Mouse (Mus musculus): Measurements from ENCODE around the gene Sgsm3. TPM values are rescaled to one million over a fixed set of nuclear protein-coding genes. Genes with fewer than 3 reads are reported as not detected.

Gene Sgsm3
- polyA plus RNA-seq, 1 experiment from 2014 or later, result 39.2 TPM

DNA sequence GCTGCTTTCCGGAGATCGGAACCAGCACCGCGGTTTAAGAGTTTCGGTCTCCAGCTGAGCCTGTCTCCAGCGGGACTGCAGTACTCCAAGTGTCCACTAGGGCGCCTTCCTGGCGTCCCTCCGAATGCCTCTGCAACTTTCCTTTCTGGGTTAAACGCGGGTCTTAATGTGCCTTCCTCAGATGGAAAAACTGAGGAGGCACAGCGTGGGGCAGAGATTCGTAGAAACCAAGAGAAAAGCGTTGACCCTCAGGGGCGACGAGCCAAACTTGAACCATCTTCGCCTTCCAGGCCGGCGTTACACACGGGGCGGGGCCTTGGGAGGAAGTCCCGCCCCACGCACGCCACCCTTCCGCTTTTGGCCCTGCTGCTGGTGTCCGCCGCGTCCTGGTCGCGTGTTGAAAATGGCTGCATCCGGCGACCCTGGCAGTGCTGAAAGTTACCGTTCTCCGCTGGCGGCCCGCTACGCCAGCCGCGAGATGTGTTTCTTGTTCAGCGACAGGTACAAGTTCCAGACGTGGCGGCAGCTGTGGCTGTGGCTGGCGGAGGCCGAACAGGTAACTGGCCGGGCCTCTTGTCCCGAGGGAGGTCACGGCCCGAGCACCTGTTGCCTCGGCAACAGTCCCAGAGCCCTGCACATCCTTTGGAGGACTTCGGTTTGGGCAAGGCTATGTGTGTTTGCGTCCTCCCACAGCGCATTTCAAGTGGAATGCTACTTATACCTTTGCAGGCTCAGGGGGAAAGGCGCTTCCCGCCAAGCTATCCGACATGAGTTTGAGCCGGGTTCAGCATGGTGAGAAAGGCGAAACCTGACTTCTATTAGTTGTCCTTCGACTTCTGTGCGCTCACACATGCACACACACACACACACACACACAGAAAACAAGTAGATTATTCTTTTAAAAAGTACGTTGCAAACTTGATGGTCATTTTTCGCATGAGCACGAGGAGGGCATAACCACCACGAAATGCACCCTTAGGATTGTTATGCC, 29.1 kb upstream of the Sgsm3 start, which contains the start of gene Adsl:
Gene Adsl, plus strand, starts transcription at position 346 of the 991 bp plus-strand sequence.
- Histone ChIP-seq H3K9me3 (replicated peaks) (no peaks in the 10 kb centered on the region), H3K4me1 (peaks cover 16% of the 10 kb centered on the region), H3K27ac (peak within 1 kb of the TSS; percentile 65; the same call in 1 of the 2 replicates), H3K4me2 (peak within 1 kb of the TSS; percentile 78), H3K9ac (peak within 1 kb of the TSS; percentile 82), H3K36me3 (ENCODE audit: poor library complexity, severe bottlenecking) (peaks cover 22% of the 10 kb centered on the region), H3K27me3 (no peaks in the 10 kb centered on the region), H3K4me3 (peak within 1 kb of the TSS; percentile 86)
- peak; percentile 95 for ATAC-seq
- WGBS, result under 1% methylated on average over 63 of the region's 63 CpGs

GRCm38 (mm10) chr15:80949431-80949830, 28.1 kb upstream of the Sgsm3 start:
- Histone ChIP-seq H3K9me3 (replicated peaks) (no peaks in the 10 kb centered on the region), H3K9ac (peak overlapping the region; percentile 82), H3K27ac (no peak overlapping the region), H3K4me1 (peaks cover 16% of the 10 kb centered on the region), H3K27me3 (no peaks in the 10 kb centered on the region), H3K4me3 (peak overlapping the region; percentile 86), H3K36me3 (ENCODE audit: poor library complexity, severe bottlenecking) (peaks cover 32% of the 10 kb centered on the region), H3K4me2 (peak overlapping the region; percentile 78)
- no peak for ATAC-seq
- 57% methylated on average over 4 of the region's 4 CpGs for WGBS

DNA sequence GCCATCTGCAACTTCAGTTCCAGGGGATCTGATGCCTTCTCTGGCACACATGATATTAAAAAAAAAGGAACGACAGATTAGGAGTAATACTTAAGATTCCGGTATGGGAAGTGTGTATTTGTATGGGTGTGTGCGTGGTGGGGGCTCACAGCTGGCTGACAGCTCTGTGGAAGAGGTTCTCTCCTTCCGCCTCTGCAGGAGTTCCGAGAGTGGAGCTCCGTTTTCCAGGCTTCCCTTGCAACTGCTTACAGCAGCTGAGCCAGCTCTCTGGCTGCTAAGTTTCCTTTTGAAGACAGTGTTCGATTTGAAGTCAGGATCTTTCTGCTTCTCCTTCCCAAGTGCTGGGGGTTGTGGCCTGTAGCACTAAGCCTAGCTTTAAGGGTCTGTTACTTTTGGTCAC, 27.5 kb upstream of the Sgsm3 start:
- H3K27ac ChIP-seq, result no peak overlapping the region
- H3K9me3 ChIP-seq (replicated peaks), result no peaks in the 10 kb centered on the region
- WGBS, result 89% methylated on average over 7 of the region's 7 CpGs
- no peak for ATAC-seq
- no peaks in the 10 kb centered on the region for H3K27me3 ChIP-seq
- H3K36me3 ChIP-seq (ENCODE audit: poor library complexity, severe bottlenecking), result peaks cover 39% of the 10 kb centered on the region
- 0 out of 2 replicates have a peak overlapping the region, but pooled peaks have one; percentile 86 for H3K4me3 ChIP-seq
- peak overlapping the region; percentile 82 for H3K9ac ChIP-seq
- peak overlapping the region; percentile 78 for H3K4me2 ChIP-seq
- peaks cover 16% of the 10 kb centered on the region for H3K4me1 ChIP-seq

- Histone ChIP-seq H3K4me3 (no peak overlapping the region), H3K27ac (no peak overlapping the region), H3K4me1 (peaks cover 14% of the 10 kb centered on the region), H3K4me2 (no peak overlapping the region), H3K27me3 (no peaks in the 10 kb centered on the region), H3K36me3 (ENCODE audit: poor library complexity, severe bottlenecking) (peaks cover 72% of the 10 kb centered on the region), H3K9me3 (replicated peaks) (no peaks in the 10 kb centered on the region), H3K9ac (no peak overlapping the region)
- ATAC-seq, result no peak
- WGBS, result 90% methylated on average over 9 of the region's 9 CpGs
Measured at GRCm38 (mm10) chr15:80953971-80954370, 23.6 kb upstream of the Sgsm3 start.

- WGBS, result 65% methylated on average over 3 of the region's 3 CpGs
- H3K9ac ChIP-seq, result no peak overlapping the region
- peaks cover 79% of the 10 kb centered on the region for H3K36me3 ChIP-seq (ENCODE audit: poor library complexity, severe bottlenecking)
Measured at GRCm38 (mm10) chr15:80954861-80955260, 22.7 kb upstream of the Sgsm3 start.

DNA sequence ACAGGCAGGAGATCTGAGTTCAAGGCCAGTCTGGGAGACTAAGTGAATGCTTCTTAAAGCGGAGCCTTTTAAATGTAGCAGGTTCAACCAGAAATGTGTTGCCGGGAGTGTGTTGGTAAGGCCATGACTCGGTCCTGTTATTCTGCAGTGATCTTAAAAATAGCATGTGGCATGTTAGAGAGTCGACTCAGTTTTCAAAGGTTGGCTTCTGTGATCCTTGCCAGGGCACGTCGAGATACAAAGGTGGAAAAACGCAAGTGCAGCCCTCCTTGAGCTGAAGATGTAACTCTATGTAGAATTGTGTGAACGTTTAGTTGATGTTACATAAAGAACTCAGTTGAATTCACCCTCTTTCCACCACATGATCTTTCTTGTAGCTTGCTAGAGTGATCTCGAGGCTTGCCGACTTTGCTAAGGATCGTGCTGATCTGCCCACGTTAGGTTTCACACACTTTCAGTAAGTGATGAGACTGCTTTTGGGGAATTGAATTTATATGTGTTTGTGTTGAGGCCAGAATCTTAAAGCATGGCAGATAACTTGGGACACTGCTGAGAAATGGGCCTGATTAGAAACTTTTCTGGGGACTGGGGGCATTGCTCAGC, 21.6 kb upstream of the Sgsm3 start:
- WGBS, result 94% methylated on average over 12 of the region's 12 CpGs

More at GRCm38 (mm10) chr15:80954861-80955260, 22.7 kb upstream of the Sgsm3 start:
- ATAC-seq, result no peak
- Histone ChIP-seq H3K4me2 (no peak overlapping the region), H3K4me1 (peaks cover 5% of the 10 kb centered on the region), H3K4me3 (no peak overlapping the region), H3K27me3 (no peaks in the 10 kb centered on the region), H3K9me3 (replicated peaks) (no peaks in the 10 kb centered on the region), H3K27ac (no peak overlapping the region)

GRCm38 (mm10) chr15:80969371-80969770, 8.2 kb upstream of the Sgsm3 start:
- no peak for ATAC-seq
- peaks cover 55% of the 10 kb centered on the region for H3K36me3 ChIP-seq (ENCODE audit: poor library complexity, severe bottlenecking)

More for the DNA sequence above, 21.6 kb upstream of the Sgsm3 start:
- H3K27ac ChIP-seq, result no peak overlapping the region
- H3K4me3 ChIP-seq, result no peak overlapping the region
- H3K4me1 ChIP-seq, result no peaks in the 10 kb centered on the region
- no peaks in the 10 kb centered on the region for H3K9me3 ChIP-seq (replicated peaks)
- no peak overlapping the region for H3K9ac ChIP-seq
- no peak for ATAC-seq
- H3K4me2 ChIP-seq, result no peak overlapping the region
- H3K36me3 ChIP-seq (ENCODE audit: poor library complexity, severe bottlenecking), result peaks cover 84% of the 10 kb centered on the region
- H3K27me3 ChIP-seq, result no peaks in the 10 kb centered on the region

GRCm38 (mm10) chr15:80974311-80974710, 3.3 kb upstream of the Sgsm3 start:
- Histone ChIP-seq H3K9ac (no peak overlapping the region), H3K27me3 (no peaks in the 10 kb centered on the region), H3K9me3 (replicated peaks) (no peaks in the 10 kb centered on the region), H3K27ac (no peak overlapping the region), H3K36me3 (ENCODE audit: poor library complexity, severe bottlenecking) (peaks cover 12% of the 10 kb centered on the region), H3K4me1 (peaks cover 11% of the 10 kb centered on the region), H3K4me2 (no peak overlapping the region), H3K4me3 (no peak overlapping the region)
- ATAC-seq, result no peak
- WGBS, result 61% methylated on average over 5 of the region's 5 CpGs

More at GRCm38 (mm10) chr15:80969371-80969770, 8.2 kb upstream of the Sgsm3 start:
- H3K27ac ChIP-seq, result no peak overlapping the region
- no peak overlapping the region for H3K9ac ChIP-seq
- H3K9me3 ChIP-seq (replicated peaks), result no peaks in the 10 kb centered on the region
- H3K4me2 ChIP-seq, result no peak overlapping the region
- 96% methylated on average over 1 of the region's 1 CpGs for WGBS
- H3K4me3 ChIP-seq, result no peak overlapping the region
- H3K27me3 ChIP-seq, result no peaks in the 10 kb centered on the region
- H3K4me1 ChIP-seq, result no peaks in the 10 kb centered on the region

- 87% methylated on average over 3 of the region's 3 CpGs for WGBS
- no peak overlapping the region for H3K27ac ChIP-seq
- H3K4me1 ChIP-seq, result peaks cover 11% of the 10 kb centered on the region
Measured at GRCm38 (mm10) chr15:80975666-80976065, 1.9 kb upstream of the Sgsm3 start.

DNA sequence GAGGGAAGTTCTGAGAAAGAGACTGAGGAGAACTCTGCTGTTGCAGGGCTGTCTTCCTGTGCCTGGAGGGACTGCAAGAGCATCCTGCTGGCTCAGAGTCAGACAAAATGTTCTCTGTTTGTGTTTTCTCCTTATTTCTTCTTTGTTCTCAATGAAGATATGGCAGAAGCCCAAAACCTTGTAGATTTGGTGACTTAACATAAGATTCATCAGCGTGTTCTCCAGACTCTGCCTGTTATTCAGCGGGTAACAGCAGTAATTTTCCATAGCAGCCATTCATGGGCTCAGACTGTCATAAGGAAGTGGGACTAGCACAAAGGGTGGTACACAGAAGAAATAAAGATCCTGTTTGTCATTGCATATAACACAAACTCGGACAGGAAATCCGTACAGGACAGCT, 2.0 kb downstream of the Sgsm3 start:
- no peak overlapping the region for H3K4me2 ChIP-seq
- H3K4me1 ChIP-seq, result peaks cover 11% of the 10 kb centered on the region
- no peak for ATAC-seq
- no peak overlapping the region for H3K4me3 ChIP-seq
- H3K9me3 ChIP-seq (replicated peaks), result no peaks in the 10 kb centered on the region
- no peaks in the 10 kb centered on the region for H3K36me3 ChIP-seq (ENCODE audit: poor library complexity, severe bottlenecking)
- H3K27ac ChIP-seq, result no peak overlapping the region
- WGBS, result 82% methylated on average over 4 of the region's 4 CpGs
- no peak overlapping the region for H3K9ac ChIP-seq
- no peaks in the 10 kb centered on the region for H3K27me3 ChIP-seq

More at GRCm38 (mm10) chr15:80975666-80976065, 1.9 kb upstream of the Sgsm3 start:
- Histone ChIP-seq H3K27me3 (no peaks in the 10 kb centered on the region), H3K4me2 (no peak overlapping the region), H3K9ac (no peak overlapping the region), H3K9me3 (replicated peaks) (no peaks in the 10 kb centered on the region), H3K36me3 (ENCODE audit: poor library complexity, severe bottlenecking) (0 out of 2 replicates have a peak, but pooled peaks cover under 1% of the 10 kb centered on the region), H3K4me3 (no peak overlapping the region)
- no peak for ATAC-seq

DNA sequence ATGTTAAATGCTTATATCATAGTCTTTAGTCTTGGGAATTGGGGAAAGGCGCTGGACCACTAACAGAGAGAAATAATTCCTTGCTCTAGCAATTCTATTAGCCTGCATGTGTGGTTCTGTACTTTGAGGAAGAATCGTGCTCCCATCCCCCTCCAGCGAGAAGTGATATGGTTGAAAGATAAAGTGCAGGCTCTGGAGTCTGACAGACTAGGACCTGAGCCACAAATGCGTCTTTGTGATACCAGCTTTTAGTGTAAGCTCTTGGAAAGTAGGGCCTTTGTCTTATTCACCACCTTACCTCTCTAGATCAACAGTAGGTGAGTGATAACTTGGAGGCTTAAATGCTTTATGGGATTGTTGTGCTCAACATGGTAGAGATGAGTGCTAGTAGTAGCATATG, 3.6 kb downstream of the Sgsm3 start:
- 92% methylated on average over 4 of the region's 4 CpGs for WGBS
- Histone ChIP-seq H3K27ac (no peak overlapping the region), H3K4me1 (peaks cover 11% of the 10 kb centered on the region), H3K4me2 (no peak overlapping the region), H3K36me3 (ENCODE audit: poor library complexity, severe bottlenecking) (no peaks in the 10 kb centered on the region), H3K9ac (no peak overlapping the region), H3K4me3 (no peak overlapping the region), H3K9me3 (replicated peaks) (no peaks in the 10 kb centered on the region), H3K27me3 (no peaks in the 10 kb centered on the region)
- no peak for ATAC-seq

- H3K4me2 ChIP-seq, result no peak overlapping the region
- H3K4me1 ChIP-seq, result peaks cover 9% of the 10 kb centered on the region
- no peak overlapping the region for H3K9ac ChIP-seq
- WGBS, result 88% methylated on average over 2 of the region's 2 CpGs
- no peak overlapping the region for H3K27ac ChIP-seq
- ATAC-seq, result no peak
- H3K9me3 ChIP-seq (replicated peaks), result no peaks in the 10 kb centered on the region
- no peaks in the 10 kb centered on the region for H3K27me3 ChIP-seq
- H3K4me3 ChIP-seq, result no peak overlapping the region
- no peaks in the 10 kb centered on the region for H3K36me3 ChIP-seq (ENCODE audit: poor library complexity, severe bottlenecking)
Measured at GRCm38 (mm10) chr15:80983264-80983663, 5.7 kb downstream of the Sgsm3 start.

Data from forebrain, embryonic 13.5 days (tissue).